Mouse (Mus musculus) cerebellum, postnatal 4 days (tissue): ENCODE data around the gene Prune1.

Experiments
- DNase-seq, 2 experiments: peaks; one replicate each; pipeline ENCODE4 v3.0.0; 2022; ENCODE audit warnings: low spot score in 2 of 2, mixed read lengths in 1 of 2

Gene Prune1

DNA sequence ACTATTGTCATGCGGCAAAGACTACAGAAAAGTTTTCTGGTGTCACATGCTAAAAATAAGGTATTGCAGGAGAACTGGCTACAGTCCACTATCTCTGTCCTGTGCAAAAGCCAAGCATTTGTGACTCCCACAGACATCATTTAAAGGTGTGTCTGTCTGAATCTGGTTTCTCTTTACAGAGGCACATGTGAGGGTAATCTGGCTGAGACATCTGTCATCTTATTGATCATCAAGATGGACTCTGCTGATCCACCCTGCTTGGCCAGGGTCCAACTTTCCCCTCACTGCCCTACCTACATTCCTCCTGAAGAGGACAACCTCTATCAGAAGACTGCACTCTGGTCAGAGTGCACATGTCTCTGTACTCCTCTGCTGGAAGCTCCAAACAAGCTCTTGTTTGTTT lies 4.7 kb downstream of the Prune1 start:
- DNase-seq, result no peak

DNA sequence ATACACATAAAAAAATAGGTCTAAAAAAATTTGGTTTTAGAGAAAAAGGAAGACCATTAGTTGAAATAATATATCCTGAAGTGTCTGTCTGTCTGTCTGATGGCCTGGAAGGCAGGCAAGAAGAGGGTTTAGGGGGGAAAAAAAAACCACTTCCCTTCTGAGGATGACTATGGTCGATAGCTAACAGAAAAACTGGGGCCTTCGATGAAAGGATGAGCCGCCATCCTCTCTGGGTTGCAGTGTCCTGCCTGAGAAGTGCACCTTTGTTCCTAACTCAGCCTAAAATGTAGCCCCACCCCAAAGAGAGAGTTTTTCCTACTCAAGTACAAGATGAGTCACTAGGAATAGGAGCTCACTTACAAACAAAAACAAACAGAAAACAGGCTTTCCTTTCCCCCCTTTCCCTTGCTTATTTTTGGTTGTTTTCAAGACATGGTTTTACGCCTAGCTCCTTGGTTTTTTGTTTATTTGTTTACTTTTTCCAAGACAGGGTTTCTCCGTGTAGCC lies 5.4 kb downstream of the Prune1 start:
- no peak for DNase-seq

DNA sequence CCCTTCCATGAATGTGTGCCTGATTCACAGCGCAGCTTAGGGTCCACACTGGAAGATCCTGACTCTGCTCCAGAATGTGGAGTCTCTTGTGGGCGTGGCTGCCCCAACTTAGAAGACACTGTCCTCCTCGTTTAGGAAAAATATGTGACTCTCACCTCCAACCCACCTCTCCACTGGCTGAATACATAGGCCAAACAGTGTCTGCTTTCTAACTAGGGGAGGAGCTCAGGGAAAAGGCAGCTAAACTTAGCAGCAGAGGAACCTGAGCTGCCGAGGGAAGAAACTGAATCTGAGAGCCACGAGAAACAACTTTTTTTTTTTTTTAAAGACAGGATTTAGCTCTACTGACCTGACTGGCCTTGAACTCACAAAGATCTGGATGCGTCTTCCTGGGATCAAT lies 6.7 kb downstream of the Prune1 start:
- DNase-seq, result no peak

DNA sequence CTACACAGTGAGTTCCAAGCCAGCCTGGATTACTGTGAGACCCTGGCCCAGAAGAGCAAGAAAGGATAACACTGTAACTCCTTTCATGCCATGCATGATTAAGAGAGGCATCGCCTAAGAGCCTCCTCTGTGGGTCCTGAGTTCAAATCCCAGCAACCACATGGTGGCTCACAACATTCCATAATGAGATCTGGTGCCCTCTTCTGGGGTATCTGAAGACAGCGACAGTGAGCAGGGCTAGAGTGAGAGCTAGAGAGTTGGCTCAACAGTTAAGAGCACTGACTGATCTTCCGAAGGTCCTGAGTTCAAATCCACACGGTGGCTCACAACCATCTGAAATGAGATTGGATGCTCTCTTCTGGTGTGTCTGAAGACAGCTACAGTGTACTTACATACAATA lies 7.4 kb downstream of the Prune1 start:
- DNase-seq, result no peak

DNA sequence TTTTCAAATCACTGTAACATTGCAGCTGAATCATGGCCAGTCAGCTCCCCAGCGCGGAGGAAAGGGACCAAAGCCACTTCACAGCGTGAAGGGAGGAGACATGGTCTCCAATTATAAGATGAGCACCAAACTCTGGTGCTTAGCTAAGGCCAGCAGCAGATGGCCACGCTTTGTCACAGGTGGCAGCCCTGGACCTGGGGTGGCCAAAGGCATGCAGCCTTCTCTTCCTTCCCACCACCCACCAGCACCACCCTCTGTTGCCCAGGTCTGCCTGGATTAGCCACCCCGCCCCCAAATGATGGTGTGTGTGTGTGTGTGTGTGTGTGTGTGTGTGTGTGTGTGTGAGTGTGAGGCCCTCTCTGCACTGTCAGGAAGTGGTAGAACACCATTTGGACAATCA lies 8.4 kb downstream of the Prune1 start:
- DNase-seq, result peak in 1 of 2 experiments; percentile 6

DNA sequence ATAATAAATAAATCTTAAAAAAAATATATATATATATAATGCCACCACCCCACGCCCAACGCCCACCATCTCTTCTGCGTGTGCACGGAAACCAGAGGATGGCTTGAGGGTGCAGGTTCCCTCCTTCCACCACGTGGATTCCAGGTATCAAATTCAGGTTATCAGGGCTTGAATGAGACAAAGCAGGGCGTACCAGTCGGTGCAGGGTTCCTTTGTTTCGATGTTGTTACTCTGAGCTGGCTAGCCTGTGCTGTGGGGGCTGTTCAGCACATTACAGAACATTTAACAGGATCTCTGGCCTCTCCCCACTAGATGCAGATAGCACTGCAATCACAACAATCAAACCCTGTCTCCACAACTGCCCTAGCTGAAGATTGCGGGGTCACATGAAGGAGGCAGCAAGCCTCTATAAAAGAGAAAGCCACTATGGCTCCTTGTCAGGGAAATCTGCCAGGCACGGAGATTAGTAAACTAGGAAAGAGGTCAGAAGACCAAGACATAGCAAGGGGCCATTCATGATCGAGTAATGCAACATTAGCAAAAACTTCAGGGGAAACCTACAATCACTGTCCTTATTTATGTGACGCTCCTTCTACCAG lies 11.0 kb downstream of the Prune1 start:
- DNase-seq, result no peak

DNA sequence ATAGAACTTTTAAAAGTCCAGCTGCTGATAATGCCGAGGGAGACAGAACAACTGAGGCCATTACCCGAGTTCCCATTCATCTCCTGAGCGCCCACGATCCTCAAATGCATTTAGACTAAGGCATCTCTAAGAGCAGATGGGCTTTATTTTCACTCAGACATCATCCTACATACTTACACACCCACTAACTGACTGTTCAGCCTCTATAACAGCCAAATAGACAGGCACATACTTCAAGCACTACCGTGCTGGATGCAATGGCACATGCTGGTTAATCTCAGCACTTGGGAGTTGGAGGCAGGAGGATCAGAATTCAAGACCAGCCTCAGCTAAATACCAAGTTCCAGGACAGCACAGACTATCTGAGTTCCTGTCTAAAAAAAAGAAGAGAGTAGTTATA lies 12.1 kb downstream of the Prune1 start:
- DNase-seq, result no peak

DNA sequence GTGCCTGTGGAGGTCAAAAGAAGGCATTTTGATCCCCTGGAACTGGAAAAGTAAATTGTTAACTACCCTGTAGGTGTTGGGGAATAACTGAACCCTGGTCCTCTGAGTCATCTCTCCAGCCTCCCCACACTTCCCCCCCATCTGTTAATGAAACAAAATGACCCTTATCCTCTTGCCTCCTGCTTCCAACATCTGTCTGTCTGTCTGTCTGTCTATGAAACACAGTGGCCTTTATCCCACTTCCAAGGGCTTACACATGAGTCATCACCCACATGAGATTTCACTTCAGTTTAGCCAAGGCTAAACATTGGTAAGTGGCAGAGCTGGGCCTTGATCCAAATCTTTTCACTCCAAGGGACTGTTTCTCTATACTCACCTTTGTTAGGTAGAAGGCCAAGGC lies 14.0 kb downstream of the Prune1 start:
- no peak for DNase-seq

DNA sequence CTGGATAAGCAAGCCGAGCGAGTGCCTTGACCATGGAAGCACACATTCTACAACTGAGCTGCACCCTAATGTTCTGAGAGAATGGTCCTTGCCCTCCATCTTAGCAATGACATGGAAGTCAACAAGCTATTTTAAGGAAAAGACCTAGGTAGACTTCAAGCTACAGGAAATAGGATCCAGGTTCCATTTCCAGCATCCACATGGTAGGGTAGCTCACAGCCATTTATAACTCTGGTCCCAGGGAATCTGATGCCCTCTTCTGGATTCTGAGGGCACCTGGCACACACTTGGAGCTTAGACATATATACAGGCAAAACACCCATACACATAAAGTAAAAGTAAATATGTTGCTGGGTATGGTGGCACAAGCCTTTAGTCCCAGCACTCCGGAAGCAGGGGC lies 15.8 kb downstream of the Prune1 start:
- no peak for DNase-seq

DNA sequence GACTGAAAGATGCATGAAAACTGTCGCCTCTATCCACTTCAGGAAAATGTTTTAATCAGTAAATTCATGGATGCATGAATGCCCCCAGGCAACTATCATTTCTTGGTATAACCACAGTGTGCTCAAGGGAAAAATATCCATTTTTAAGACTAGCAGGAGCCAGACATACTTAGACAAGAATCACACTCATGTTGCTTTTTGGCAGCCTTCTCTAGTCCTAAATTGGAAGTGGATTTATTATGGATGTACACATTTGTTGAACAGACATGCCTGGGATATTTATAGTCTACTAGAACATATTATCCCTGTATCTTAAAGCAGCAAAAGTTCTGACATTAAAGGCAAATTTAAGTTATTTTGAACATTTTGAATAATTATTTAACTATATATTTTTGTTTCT lies 17.2 kb downstream of the Prune1 start:
- no peak for DNase-seq

DNA sequence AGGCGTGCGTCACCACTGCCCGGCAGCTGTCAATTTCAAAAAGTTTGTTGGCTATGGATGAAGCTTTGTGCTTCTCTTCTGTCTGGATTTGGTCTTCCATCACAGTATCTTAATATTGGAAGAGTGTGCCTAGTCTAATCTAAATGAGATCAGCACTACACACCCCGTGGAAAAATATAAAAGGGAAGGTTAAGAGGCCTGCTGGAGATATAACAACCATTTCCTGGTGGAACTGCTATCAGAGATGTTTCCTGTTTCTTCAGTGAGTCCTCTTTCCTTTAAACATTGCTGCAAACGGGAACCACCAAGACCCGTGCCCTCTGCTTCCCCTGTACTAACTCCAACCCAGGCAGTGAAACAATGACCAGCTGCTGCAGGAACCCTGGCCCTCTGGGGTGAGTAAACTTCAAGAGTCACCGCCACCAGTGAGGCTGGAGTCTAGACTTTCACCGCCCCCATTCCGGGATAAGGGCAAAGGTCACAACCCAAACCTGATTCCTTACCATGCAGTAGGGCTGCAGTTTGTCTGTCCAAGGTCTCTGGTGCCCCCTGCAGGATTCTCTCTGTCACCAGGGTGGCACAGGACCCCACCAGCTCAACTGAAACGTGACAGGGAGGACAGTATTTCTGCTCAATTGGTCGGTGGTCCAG lies 18.7 kb downstream of the Prune1 start:
- DNase-seq, result peak in 1 of 2 experiments; percentile 40

DNA sequence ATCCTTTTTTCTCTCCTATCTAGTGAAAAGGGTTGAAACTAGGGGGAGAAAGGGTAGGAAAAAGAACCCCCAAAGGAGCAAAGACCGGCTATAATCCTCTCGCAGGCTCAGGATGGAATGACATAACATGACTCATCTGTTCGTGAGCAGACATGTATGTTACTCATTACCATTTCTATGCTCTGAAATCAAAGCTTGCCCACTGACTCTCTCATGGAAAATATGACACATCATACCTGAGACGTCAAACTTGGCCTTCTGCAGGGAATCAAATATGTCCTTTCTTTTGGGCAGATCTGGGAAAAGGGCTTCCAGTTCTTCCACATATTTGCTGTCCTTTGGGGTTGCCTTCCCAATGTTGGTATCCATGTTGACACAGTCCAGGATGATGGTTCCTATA lies 19.9 kb downstream of the Prune1 start:
- DNase-seq, result no peak

DNA sequence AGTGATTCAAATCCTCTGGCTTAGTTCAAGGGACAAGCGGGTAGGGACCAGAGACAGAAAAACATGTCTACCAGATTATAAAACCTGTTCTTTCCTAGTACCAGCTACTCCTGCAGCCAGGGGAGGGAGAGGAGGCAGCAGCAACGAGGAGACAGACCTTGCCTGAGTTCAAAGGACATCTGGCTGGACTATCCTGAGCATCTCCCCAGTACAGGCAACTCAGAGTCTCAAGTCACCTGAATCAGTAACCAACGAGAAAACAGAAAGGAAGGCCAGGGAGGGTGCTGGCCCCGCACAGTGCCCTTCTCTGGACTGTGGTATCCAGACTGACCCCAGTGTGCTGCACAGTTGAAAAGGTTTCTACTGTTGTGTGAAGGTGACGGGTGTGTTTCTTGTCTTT lies 24.9 kb downstream of the Prune1 start:
- no peak for DNase-seq

DNA sequence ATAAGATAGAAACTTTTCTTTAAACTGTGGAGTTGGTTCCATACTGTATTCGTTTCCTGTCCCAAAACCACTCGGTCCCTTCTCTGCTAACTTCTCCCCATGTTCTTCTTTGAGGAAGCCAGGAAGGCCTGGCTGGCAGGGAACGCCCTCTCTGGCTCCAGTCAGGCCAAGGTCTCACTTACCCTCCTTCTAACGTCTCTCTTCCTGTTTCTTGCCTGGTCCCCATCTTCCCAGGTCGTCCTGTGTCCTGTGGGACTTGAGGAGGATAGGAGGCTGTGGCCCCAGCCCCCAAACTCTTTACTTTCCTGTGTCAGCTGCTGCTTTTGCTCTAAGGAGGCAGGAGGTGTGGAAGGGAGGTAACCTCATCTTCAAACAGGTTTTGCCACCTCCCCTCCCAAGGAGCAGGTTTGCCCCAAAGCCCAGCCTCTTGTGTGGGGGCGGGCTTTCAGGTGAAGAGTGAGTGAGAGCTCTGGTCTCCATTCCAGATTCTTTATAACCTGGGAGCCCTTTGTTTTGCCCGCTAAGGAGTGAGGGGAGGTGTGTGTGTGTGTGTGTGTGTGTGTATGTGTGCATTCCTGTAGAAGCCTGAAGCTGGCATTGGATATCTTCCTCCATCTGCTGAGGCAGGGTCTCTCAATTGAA lies 31.0 kb downstream of the Prune1 start, which contains the start of gene Bnipl:
Bnipl (minus strand) TSS at position 411 of the 642 bp plus-strand sequence.
- no peak for DNase-seq

DNA sequence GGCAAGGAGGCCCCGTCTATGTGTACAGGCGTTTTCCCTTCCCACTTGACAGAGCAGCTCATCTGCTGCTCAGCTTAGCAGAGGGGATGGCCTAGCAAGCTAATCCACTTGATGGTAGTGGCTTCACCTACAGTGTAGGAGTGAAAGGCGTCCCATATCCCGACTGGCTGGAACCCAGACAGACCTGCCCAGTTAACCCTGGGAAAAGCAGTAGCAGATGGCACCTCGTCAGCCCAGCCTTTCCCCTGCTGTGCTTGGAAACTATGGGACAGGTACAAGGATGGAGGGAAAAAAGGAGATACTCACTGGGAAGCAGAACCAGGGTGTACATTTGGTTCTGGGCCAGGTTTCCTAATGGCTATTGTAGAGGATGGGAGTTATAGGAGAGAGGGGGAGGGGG lies 31.5 kb downstream of the Prune1 start:
- no peak for DNase-seq

DNA sequence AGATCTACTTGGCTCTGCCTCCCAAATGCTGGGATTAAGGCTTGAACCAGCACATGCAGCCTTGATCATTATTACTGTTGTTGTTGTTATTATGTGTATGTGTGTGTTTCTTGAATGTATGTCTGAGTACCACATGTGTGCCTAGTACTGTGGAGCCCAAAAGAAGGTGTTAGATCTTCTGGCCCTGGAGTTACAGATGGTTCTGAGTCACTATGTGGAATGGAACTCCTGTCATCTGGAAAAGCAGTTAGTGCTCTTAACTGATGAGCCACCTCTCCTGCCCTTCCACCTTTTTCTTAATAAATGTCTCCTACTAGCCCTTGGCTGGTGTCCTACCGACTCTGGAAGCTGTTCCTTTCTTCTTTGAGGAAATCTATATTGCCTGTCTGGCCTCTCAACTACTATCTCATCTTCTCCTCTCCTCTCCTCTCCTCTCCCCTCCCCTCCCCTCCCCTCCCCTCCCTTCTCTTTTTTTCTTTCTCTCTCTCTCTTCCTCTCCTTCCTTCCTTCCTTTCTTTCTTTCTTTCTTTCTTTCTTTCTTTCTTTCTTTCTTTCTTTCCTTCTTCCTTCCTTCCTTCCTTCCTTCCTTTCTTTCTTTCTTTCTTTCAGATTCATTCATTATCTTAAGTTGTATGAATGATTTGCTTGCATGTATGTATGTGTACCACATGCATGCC lies 34.1 kb downstream of the Prune1 start:
- no peak for DNase-seq

DNA sequence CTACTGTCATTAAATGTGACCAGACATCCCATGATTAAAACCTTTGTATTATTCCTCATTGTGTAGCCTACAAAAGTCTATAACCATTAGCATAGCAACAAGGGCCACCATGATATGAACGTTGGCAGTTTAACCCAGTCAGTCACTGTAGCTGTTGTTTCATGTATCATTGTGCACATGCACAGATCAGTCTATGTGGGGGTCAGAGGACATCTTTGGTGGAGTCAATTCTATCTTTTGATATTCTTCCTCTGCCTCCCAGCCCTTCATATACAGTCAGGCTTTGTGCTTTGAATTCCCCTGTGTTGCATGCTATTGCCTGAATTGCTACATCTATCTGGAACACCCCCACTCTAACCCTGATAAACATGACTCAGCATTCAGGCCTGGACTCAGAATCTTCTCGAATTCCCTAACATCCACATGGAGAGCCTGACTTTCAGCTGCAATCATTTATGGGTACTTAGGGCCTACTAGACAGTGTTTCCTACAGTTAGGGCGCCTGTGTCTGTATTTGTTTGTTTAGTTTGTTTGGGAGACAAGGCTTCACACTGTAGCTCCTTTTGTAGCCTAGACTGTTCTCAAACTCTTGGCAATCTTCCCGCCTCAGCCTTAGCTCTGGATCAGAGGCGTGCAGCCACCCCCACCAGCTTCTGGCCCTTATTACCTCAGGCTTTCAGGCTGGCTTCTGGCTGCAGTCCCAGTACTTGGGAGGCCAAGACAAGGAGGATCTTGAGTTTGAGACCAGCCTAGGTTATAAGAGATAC lies 35.2 kb downstream of the Prune1 start:
- DNase-seq, result peak in 1 of 2 experiments; percentile 16

DNA sequence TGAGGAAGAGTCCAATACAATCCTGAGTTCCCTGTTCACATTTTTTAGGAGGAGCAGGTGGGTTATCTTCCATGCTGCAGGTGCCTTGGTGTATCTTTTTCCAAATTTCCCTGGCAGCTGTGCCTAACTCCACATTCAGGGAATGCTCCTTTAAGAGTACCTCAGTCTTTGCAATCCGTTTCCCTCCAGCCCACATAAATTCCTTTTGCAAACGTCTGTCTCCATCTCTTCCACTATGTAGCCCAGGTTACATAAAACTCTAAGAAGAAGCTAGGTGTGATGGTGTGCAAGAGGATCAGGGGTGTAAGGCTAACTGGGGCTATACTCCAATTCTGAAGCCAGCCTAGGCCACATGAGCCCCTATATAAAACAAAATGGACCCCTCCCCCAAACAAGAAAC lies 38.8 kb downstream of the Prune1 start:
- DNase-seq, result no peak

DNA sequence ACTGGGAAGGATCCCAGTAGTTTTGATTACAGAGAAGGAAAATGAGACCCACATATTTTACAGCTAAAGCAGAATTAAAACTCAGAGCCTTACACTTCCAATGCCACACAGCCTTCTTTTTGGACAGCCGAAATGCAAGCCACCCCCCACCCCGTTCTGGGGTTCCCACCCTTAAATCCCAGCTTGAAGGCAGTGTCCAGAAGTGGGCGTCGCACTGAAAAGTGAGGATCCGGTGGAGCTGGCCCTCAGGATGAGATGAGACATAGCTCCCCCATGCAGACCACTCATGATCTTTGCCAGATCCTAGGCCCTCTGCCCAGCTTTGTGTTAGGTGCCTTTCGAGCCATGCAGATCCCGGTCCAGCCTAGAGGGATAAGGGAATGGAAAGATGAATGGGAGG lies 40.4 kb downstream of the Prune1 start, which contains the start of gene Gm128:
Gm128 (minus strand) TSS at position 101 of the 400 bp plus-strand sequence.
- DNase-seq, result no peak

DNA sequence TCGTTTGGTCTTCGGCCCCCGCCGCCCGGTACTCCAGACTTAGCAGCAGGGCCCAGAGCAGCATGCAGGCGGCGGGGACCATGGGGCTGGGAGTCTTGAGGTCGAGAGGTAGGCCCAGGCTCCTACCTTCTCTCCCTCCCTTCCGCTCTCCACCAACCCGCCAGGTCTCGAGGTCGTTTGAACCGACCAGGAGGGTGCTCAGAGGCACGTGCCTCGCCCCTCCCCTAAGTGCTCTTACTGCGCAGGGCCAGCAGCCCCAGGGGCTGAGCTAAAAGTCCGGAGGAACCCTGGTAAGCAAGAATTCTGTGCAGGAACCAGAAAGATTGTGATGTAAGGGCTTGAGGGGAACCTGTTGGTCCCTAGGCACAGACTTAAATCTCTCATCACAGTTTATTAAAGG lies 41.0 kb downstream of the Prune1 start:
- no peak for DNase-seq

DNA sequence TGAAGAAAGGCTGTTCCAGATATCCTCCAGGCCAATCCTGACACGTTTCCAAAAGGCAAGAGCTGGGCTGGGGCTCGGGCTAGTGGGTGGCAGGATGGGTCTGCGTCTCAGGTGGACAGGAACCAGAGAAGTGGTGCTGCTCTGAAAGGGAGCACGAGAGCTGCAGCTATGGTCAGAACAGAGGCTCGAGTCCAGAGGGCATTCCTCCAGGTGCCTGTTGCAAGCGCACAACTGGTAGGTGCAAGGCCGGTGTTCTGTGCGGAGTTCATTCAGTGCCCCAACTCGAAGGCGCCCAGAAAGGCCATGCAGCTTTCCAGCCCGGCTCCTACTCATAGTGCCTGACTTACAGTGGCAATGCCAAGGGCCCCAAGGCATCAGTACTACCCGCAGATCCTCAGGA lies 41.9 kb downstream of the Prune1 start:
- no peak for DNase-seq

DNA sequence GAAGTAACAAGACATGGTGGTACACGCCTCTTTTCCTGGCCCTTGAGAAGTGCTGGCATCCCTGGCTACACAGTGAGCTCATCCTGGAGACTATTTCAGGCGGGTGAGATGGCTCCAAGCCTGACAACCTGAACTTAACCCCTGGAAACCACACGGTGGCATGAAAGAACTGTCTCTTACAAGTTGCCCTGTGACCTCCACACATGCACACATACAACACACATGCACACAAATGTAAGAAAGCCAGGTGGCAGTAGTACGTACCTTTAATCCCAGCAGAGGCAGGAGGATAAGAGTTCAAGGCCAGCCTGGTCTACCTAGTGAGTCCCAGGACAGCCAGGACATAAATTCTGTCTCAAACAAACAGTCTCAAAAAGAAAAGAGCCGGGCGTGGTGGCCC lies 42.9 kb downstream of the Prune1 start:
- DNase-seq, result no peak
